Mouse (Mus musculus): ENCODE data around the gene Pde3a. TPM values are rescaled to one million over a fixed set of nuclear protein-coding genes. Genes with fewer than 3 reads are reported as not detected.

The Pde3a gene
- polyA plus RNA-seq, 1 experiment from 2014 or later: 8.5 TPM

GRCm38 (mm10) chr6:141331464-141331863, 82.4 kb downstream of the Pde3a start:
- Histone ChIP-seq H3K4me1 (peaks cover 57% of the 10 kb centered on the region), H3K27ac (replicated peaks) (no peak overlapping the region), H3K4me3 (no peak overlapping the region), H3K4me2 (no peak overlapping the region), H3K9ac (no peak overlapping the region), H3K27me3 (replicated peaks) (no peaks in the 10 kb centered on the region), H3K36me3 (peaks cover 5% of the 10 kb centered on the region; the same call in 1 of the 2 replicates), H3K9me3 (no peaks in the 10 kb centered on the region)
- ATAC-seq (ENCODE audit: extremely low read depth, insufficient number of reproducible peaks, low FRiP score, low TSS enrichment): no peak
- 46% methylated on average over 2 of the region's 2 CpGs for WGBS

- WGBS: 76% methylated on average over 4 of the region's 4 CpGs
- Histone ChIP-seq H3K27me3 (replicated peaks) (no peaks in the 10 kb centered on the region), H3K36me3 (peaks cover 4% of the 10 kb centered on the region; the same call in 1 of the 2 replicates), H3K4me3 (no peak overlapping the region), H3K27ac (replicated peaks) (peak overlapping the region; percentile 69), H3K4me1 (peaks cover 69% of the 10 kb centered on the region), H3K9me3 (no peaks in the 10 kb centered on the region), H3K9ac (no peak overlapping the region), H3K4me2 (no peak overlapping the region)
- ATAC-seq (ENCODE audit: extremely low read depth, insufficient number of reproducible peaks, low FRiP score, low TSS enrichment): no peak
Observed at GRCm38 (mm10) chr6:141332613-141333165, 83.6 kb downstream of the Pde3a start.

- no peaks in the 10 kb centered on the region for H3K27me3 ChIP-seq (replicated peaks)
- H3K4me2 ChIP-seq: peak overlapping the region; percentile 7; the same call in 1 of the 2 replicates
- peak overlapping the region; percentile 69 for H3K27ac ChIP-seq (replicated peaks)
- no peak overlapping the region for H3K9ac ChIP-seq
- no peak overlapping the region for H3K4me3 ChIP-seq
- peaks cover 70% of the 10 kb centered on the region for H3K4me1 ChIP-seq
- ATAC-seq (ENCODE audit: extremely low read depth, insufficient number of reproducible peaks, low FRiP score, low TSS enrichment): no peak; the same call in 1 of the 2 replicates
- no peaks in the 10 kb centered on the region for H3K36me3 ChIP-seq
- 9% methylated on average over 3 of the region's 3 CpGs for whole genome bisulfite sequencing
- no peaks in the 10 kb centered on the region for H3K9me3 ChIP-seq
Observed at GRCm38 (mm10) chr6:141333245-141333644, 84.2 kb downstream of the Pde3a start.

GRCm38 (mm10) chr6:141335878-141336277, 86.8 kb downstream of the Pde3a start:
- Histone ChIP-seq H3K9ac (no peak overlapping the region), H3K27ac (replicated peaks) (peak overlapping the region; percentile 71), H3K27me3 (replicated peaks) (no peaks in the 10 kb centered on the region), H3K9me3 (no peaks in the 10 kb centered on the region), H3K4me3 (no peak overlapping the region), H3K36me3 (no peaks in the 10 kb centered on the region), H3K4me2 (no peak overlapping the region), H3K4me1 (peaks cover 50% of the 10 kb centered on the region)
- 47% methylated on average over 1 of the region's 1 CpGs for WGBS
- ATAC-seq (ENCODE audit: extremely low read depth, insufficient number of reproducible peaks, low FRiP score, low TSS enrichment): no peak

DNA sequence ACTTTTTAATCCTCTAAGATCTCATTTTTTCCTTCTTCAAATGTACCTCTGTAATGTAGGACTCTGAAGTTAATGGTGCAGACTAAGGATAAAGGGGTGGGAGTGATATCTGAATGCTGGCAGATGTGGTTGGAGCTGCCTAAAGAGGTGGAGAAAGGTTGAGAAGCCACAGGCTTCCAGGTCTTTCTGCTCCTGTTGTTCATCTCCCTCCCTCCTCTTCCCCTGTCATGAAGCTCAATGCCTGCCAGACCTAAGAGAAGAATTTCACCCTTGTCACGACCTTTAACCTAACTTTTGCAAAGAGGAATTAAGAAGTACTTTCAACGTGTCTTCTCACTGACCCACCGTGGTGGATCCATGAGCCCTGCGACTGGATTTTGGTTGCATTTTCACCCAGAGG, 87.4 kb downstream of the Pde3a start:
- Histone ChIP-seq H3K9me3 (no peaks in the 10 kb centered on the region), H3K9ac (no peak overlapping the region), H3K4me1 (peaks cover 56% of the 10 kb centered on the region), H3K27ac (replicated peaks) (peak overlapping the region; percentile 71), H3K27me3 (replicated peaks) (no peaks in the 10 kb centered on the region), H3K36me3 (no peaks in the 10 kb centered on the region), H3K4me2 (no peak overlapping the region), H3K4me3 (no peak overlapping the region)
- WGBS: 20% methylated on average over 4 of the region's 4 CpGs
- ATAC-seq (ENCODE audit: extremely low read depth, insufficient number of reproducible peaks, low FRiP score, low TSS enrichment): no peak

DNA sequence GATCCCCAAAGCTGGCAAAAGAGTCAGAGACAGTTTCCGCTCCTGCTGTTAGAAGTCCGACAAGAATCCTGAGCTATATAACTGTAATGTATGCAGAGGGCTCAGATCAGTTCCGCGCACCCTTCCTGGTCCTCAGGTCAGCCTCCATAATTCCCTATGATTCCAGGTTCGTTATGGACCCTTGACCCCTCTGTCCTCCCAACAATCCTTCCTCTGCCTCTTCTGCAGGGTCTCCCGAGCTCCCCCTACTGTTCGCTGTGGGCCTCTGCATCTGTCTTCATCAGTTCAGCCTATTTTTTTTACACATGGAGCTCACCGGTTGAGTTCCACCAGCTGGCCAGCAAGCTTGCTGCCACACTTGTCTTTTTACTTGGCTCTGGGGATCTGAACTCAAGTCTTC, 88.6 kb downstream of the Pde3a start:
- Histone ChIP-seq H3K36me3 (no peaks in the 10 kb centered on the region), H3K9ac (no peak overlapping the region), H3K4me2 (no peak overlapping the region), H3K4me3 (no peak overlapping the region), H3K9me3 (no peaks in the 10 kb centered on the region), H3K4me1 (peaks cover 59% of the 10 kb centered on the region), H3K27me3 (replicated peaks) (no peaks in the 10 kb centered on the region), H3K27ac (replicated peaks) (no peak overlapping the region)
- 46% methylated on average over 8 of the region's 8 CpGs for WGBS
- no peak for ATAC-seq (ENCODE audit: extremely low read depth, insufficient number of reproducible peaks, low FRiP score, low TSS enrichment)

DNA sequence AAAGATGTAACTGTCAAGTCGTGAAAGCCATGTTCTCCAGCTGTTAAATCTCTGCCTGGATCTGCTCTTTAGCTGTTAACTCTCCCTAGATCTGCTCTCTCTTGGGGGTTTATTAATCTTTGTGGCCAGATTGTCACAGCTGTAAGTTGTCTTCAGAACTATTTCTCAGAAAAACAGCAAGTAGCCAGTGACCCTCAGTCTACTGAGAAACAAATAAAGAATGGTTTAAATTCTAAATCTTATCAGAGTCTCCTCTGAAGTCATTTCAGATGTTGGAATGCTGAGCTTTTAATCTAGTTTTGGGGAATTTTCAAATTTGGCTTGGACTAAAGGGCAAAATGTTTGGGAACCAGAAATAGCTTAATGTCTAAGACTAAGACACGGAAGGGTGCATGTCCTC, 92.3 kb downstream of the Pde3a start:
- peaks cover 37% of the 10 kb centered on the region for H3K4me1 ChIP-seq
- no peak overlapping the region for H3K4me3 ChIP-seq
- 57% methylated on average over 2 of the region's 2 CpGs for WGBS
- ATAC-seq (ENCODE audit: extremely low read depth, insufficient number of reproducible peaks, low FRiP score, low TSS enrichment): no peak
- no peaks in the 10 kb centered on the region for H3K9me3 ChIP-seq
- no peak overlapping the region for H3K4me2 ChIP-seq
- H3K36me3 ChIP-seq: no peaks in the 10 kb centered on the region
- H3K27ac ChIP-seq (replicated peaks): peak overlapping the region; percentile 36; the same call in 1 of the 2 replicates
- H3K9ac ChIP-seq: no peak overlapping the region
- no peaks in the 10 kb centered on the region for H3K27me3 ChIP-seq (replicated peaks)

GRCm38 (mm10) chr6:141347870-141348269, 98.8 kb downstream of the Pde3a start:
- H3K9ac ChIP-seq: no peak overlapping the region
- H3K27me3 ChIP-seq (replicated peaks): no peaks in the 10 kb centered on the region
- peaks cover 21% of the 10 kb centered on the region for H3K4me1 ChIP-seq
- 32% methylated on average over 4 of the region's 4 CpGs for WGBS
- H3K36me3 ChIP-seq: no peaks in the 10 kb centered on the region
- no peak overlapping the region for H3K4me2 ChIP-seq
- ATAC-seq (ENCODE audit: extremely low read depth, insufficient number of reproducible peaks, low FRiP score, low TSS enrichment): no peak
- no peak overlapping the region for H3K27ac ChIP-seq (replicated peaks)
- H3K9me3 ChIP-seq: no peaks in the 10 kb centered on the region
- H3K4me3 ChIP-seq: no peak overlapping the region

DNA sequence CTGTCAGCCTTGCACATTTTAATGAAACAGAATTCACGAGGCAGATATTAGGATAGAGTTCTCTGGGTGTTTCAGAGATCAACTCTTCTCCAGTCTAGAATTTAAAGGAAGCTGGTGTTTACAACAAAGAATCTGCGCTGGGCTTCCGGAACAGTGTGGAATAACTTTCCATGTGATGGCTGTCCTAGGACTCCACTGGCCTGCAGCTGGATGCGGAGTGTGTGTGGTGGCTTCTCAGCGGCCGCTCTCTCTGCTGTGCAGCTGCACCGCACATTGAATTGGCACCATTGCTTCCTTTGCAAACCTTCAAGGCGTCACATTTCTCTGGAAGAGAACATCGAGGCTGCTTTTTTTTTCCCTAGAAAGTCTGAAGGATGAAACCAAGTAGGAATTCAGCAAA, 99.5 kb downstream of the Pde3a start:
- WGBS: 73% methylated on average over 9 of the region's 9 CpGs
- ATAC-seq (ENCODE audit: extremely low read depth, insufficient number of reproducible peaks, low FRiP score, low TSS enrichment): no peak
- Histone ChIP-seq H3K9me3 (no peaks in the 10 kb centered on the region), H3K9ac (no peak overlapping the region), H3K27ac (replicated peaks) (no peak overlapping the region), H3K27me3 (replicated peaks) (no peaks in the 10 kb centered on the region), H3K4me2 (no peak overlapping the region), H3K36me3 (no peaks in the 10 kb centered on the region), H3K4me1 (peaks cover 21% of the 10 kb centered on the region), H3K4me3 (no peak overlapping the region)

- Histone ChIP-seq H3K36me3 (no peaks in the 10 kb centered on the region), H3K9me3 (no peaks in the 10 kb centered on the region), H3K4me3 (no peak overlapping the region), H3K9ac (no peak overlapping the region), H3K4me1 (peaks cover 17% of the 10 kb centered on the region), H3K4me2 (no peak overlapping the region), H3K27me3 (replicated peaks) (no peaks in the 10 kb centered on the region), H3K27ac (replicated peaks) (no peak overlapping the region)
- no peak for ATAC-seq (ENCODE audit: extremely low read depth, insufficient number of reproducible peaks, low FRiP score, low TSS enrichment)
- WGBS: 84% methylated on average over 5 of the region's 5 CpGs
Observed at GRCm38 (mm10) chr6:141350261-141350660, 101.2 kb downstream of the Pde3a start.

GRCm38 (mm10) chr6:141352277-141352676, 103.2 kb downstream of the Pde3a start:
- Histone ChIP-seq H3K4me1 (peaks cover 17% of the 10 kb centered on the region), H3K27ac (replicated peaks) (0 out of 2 replicates have a peak overlapping the region, but pooled peaks have one; percentile 20), H3K4me3 (no peak overlapping the region), H3K9me3 (no peaks in the 10 kb centered on the region), H3K27me3 (replicated peaks) (no peaks in the 10 kb centered on the region), H3K9ac (no peak overlapping the region), H3K36me3 (no peaks in the 10 kb centered on the region), H3K4me2 (no peak overlapping the region)
- ATAC-seq (ENCODE audit: extremely low read depth, insufficient number of reproducible peaks, low FRiP score, low TSS enrichment): no peak
- WGBS: 40% methylated on average over 6 of the region's 6 CpGs

DNA sequence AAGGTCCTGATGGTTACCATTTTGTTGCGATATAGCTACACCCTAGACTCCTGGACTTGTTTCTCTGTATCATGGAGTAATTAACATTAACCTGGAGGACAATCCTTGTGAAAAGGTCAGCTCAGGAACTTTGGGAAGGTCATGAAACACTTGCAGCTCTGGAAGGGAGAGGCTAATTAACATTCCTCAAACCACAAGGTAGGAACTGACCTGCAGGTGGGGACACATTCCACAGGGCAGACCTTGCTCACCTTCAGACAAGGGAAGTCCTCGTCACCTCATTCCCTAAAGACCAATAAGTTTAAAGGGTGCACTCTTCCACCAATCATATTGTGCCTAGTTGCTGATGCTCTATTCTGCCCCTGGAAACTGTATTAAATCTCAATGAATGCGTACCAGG, 114.6 kb downstream of the Pde3a start:
- Histone ChIP-seq H3K27ac (replicated peaks) (no peak overlapping the region), H3K27me3 (replicated peaks) (no peaks in the 10 kb centered on the region), H3K4me2 (no peak overlapping the region), H3K9ac (no peak overlapping the region), H3K4me1 (no peaks in the 10 kb centered on the region), H3K9me3 (no peaks in the 10 kb centered on the region), H3K4me3 (no peak overlapping the region), H3K36me3 (peaks cover 9% of the 10 kb centered on the region; the same call in 1 of the 2 replicates)
- no peak for ATAC-seq (ENCODE audit: extremely low read depth, insufficient number of reproducible peaks, low FRiP score, low TSS enrichment)
- WGBS: 86% methylated on average over 3 of the region's 3 CpGs

Data from heart, embryonic 13.5 days (tissue).